Mouse (Mus musculus): ENCODE results near the gene Zfp524.

- TF ChIP-seq POLR2A (IDR thresholded peaks at IDR 0.05; ENCODE audit: insufficient read length, low read depth) (no peak), MYOD1 (IDR thresholded peaks at IDR 0.05; ENCODE audit: control insufficient read depth in 1 of 3, insufficient read length in 2 of 3, low read depth in 2 of 3) (no peak), POLR2AphosphoS2 (IDR thresholded peaks at IDR 0.05; ENCODE audit: insufficient read length, low read depth) (no peak), USF1 (IDR thresholded peaks at IDR 0.05; ENCODE audit: low read depth) (no peak), E2F4 (IDR thresholded peaks at IDR 0.05; ENCODE audit: insufficient read depth) (no peak), TCF12 (IDR thresholded peaks at IDR 0.05; ENCODE audit: insufficient read depth, poor library complexity, severe bottlenecking) (no peak), MAX (IDR thresholded peaks at IDR 0.05; ENCODE audit: low read depth) (no peak), CEBPB (IDR thresholded peaks at IDR 0.05; ENCODE audit: insufficient read depth, poor library complexity, severe bottlenecking) (no peak), MYOG (IDR thresholded peaks at IDR 0.05; ENCODE audit: control insufficient read depth in 1 of 3, insufficient read depth in 1 of 3, insufficient read length in 2 of 3, low read depth in 2 of 3) (no peak), TCF3 (IDR thresholded peaks at IDR 0.05; ENCODE audit: insufficient read length, low read depth) (no peak), SRF (IDR thresholded peaks at IDR 0.05; ENCODE audit: control insufficient read depth, insufficient read length, low read depth) (no peak), REST (IDR thresholded peaks at IDR 0.05; ENCODE audit: insufficient read depth, insufficient read length) (no peak)
Measured at GRCm38 (mm10) chr7:5060944-5061773, 46.9 kb downstream of the Zfp524 start.
